Mouse (Mus musculus): ENCODE results near the gene Klhl9. TPM values are rescaled to one million over a fixed set of nuclear protein-coding genes. Genes with fewer than 3 reads are reported as not detected.
"Not testable (repeated sequence)": the region's sequence is repeated elsewhere in the genome, so short reads cannot be mapped to it uniquely, and the experiment has no call there.

Gene Klhl9
- polyA plus RNA-seq, 1 experiment, result 8.4 TPM

DNA sequence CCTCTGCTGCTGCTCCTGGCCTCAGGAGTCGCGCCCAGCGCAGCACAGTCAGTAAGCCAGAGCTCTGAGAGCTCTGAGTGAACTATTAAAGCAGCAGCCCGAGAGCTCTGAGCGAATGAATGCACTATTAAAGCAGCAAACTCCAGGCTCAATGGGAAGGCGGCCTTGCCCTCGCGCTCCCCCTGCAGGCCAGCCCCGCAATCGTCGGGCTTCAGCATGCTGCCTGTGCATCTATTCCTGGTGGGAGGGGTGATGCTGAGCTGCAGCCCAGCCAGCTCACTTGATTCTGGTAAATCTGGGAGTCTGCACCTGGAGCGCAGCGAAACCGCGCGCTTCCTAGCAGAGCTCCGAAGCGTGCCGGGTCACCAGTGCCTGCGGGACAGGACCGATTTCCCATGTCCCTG, 35.4 kb upstream of the Klhl9 start:
- peak; percentile 60; the same call in 1 of the 2 replicates for TF ChIP-seq CTCF (IDR thresholded peaks at IDR 0.05; ENCODE audit: extremely low read depth, insufficient read depth, insufficient read length, insufficient replicate concordance)
- WGBS, result 1% methylated on average over 21 of the region's 21 CpGs
- peak overlapping the region; percentile 97 for H3K27ac ChIP-seq (ENCODE audit: insufficient read depth, low read length)

DNA sequence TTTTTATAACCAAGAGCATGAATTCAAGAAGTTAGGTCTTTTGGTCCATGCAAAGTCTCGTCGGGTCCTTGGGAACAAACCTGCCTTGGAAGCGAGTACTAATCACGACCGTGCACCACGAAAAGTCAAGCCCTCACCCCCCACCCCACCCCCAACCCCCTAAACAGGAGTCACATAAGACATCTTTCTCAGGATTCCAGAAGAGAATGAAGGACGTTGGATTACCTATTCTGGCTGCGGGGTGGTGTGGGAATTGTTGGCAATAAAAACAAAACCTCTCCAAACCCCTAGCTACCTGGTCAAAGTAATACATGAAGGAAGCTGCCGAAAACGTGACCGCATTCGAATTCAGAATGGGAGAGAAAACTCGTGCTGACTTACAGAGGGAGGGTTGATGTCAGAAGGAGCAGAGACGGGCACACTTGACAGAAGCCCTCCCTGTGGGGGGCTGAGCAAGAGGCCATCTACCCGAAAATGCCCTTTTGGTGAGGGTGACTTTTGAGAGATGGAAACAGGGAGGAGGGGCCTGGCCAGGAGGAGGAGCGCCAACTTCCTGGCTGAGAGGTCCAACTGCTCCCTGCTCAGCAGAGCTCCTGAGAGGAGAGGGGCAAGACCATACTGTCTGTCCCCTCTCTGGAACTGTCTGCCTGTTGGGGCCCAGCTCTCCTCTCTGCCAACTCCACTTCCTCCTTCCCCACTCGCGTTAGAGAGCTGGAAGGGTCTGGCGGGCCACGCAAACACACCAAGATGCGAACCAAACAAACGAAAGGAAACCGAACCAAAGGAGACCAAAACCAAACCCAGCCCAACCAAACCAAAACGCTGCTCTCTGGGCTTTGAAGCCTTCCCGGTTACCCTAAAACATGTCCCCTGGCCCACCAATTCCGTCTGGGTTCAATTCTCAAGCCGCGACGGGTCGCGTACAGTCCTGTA, 34.6 kb upstream of the Klhl9 start:
- not testable (repeated sequence) for H3K36me3 ChIP-seq (ENCODE audit: control insufficient read depth, insufficient read depth, low read length); H3K27me3 ChIP-seq (ENCODE audit: control insufficient read depth, insufficient read depth, low read length); H3K4me1 ChIP-seq (ENCODE audit: control insufficient read depth, insufficient read depth, insufficient read length)
- Histone ChIP-seq H3K27ac (ENCODE audit: insufficient read depth, low read length) (peak overlapping the region; percentile 97), H3K4me3 (ENCODE audit: extremely low read depth, insufficient read depth, insufficient read length) (peak overlapping the region; percentile 83)
- WGBS, result 7% methylated on average over 29 of the region's 31 CpGs
- peak in 1 of 2 experiments; percentile 32 for DNase-seq (ENCODE audit: low read depth in 1 of 2, low spot score in 2 of 2)

More for the DNA sequence above, 35.4 kb upstream of the Klhl9 start:
- not testable (repeated sequence) for H3K27me3 ChIP-seq (ENCODE audit: control insufficient read depth, insufficient read depth, low read length); H3K36me3 ChIP-seq (ENCODE audit: control insufficient read depth, insufficient read depth, low read length); H3K4me1 ChIP-seq (ENCODE audit: control insufficient read depth, insufficient read depth, insufficient read length)
- H3K4me3 ChIP-seq (ENCODE audit: extremely low read depth, insufficient read depth, insufficient read length), result peak overlapping the region; percentile 83; the same call in 1 of the 2 replicates
- DNase-seq (ENCODE audit: low read depth in 1 of 2, low spot score in 2 of 2), result peak; percentile 80 to 81

DNA sequence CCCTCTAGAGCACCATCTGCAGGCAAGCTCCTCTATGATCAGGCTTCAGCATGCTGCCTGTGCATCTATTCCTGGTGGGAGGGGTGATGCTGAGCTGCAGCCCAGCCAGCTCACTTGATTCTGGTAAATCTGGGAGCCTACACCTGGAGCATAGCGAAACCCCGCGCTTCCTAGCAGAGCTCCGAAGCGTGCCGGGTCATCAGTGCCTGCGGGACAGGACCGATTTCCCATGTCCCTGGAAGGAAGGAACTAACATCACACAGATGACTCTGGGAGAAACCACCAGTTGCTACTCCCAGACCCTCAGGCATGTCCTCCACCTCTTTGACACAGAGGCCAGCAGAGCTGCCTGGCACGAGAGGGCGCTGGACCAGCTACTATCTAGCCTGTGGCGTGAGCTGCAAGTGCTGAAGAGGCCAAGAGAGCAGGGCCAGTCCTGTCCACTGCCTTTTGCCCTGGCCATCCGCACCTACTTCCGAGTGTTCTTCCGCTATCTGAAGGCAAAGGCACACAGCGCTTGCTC, 32.6 kb upstream of the Klhl9 start, which contains the start of gene Gm13271:
Gene Gm13271 (plus strand): TSS at position 51 of the 523 bp plus-strand sequence.
- H3K27ac ChIP-seq (ENCODE audit: insufficient read depth, low read length); H3K36me3 ChIP-seq (ENCODE audit: control insufficient read depth, insufficient read depth, low read length); H3K4me3 ChIP-seq (ENCODE audit: extremely low read depth, insufficient read depth, insufficient read length); H3K4me1 ChIP-seq (ENCODE audit: control insufficient read depth, insufficient read depth, insufficient read length); H3K27me3 ChIP-seq (ENCODE audit: control insufficient read depth, insufficient read depth, low read length): not testable (repeated sequence)
- DNase-seq (ENCODE audit: low read depth in 1 of 2, low spot score in 2 of 2), result peak in 1 of 2 experiments; percentile 70
- WGBS, result 94% methylated on average over 15 of the region's 15 CpGs

- Histone ChIP-seq H3K4me1 (ENCODE audit: control insufficient read depth, insufficient read depth, insufficient read length) (no peaks in the 10 kb centered on the region), H3K4me3 (ENCODE audit: extremely low read depth, insufficient read depth, insufficient read length) (no peak overlapping the region), H3K27me3 (ENCODE audit: control insufficient read depth, insufficient read depth, low read length) (no peaks in the 10 kb centered on the region), H3K27ac (ENCODE audit: insufficient read depth, low read length) (no peak overlapping the region), H3K36me3 (ENCODE audit: control insufficient read depth, insufficient read depth, low read length) (no peaks in the 10 kb centered on the region)
- TF ChIP-seq CTCF (IDR thresholded peaks at IDR 0.05; ENCODE audit: extremely low read depth, insufficient read depth, insufficient read length, insufficient replicate concordance), result no peak
- TF ChIP-seq POLR2A (IDR thresholded peaks at IDR 0.05; ENCODE audit: low read depth, low read length), result no peak
- DNase-seq (ENCODE audit: low read depth in 1 of 2, low spot score in 2 of 2), result no peak
- WGBS, result 89% methylated on average over 6 of the region's 6 CpGs
Observed at GRCm38 (mm10) chr4:88749926-88750325, 27.7 kb upstream of the Klhl9 start.

DNA sequence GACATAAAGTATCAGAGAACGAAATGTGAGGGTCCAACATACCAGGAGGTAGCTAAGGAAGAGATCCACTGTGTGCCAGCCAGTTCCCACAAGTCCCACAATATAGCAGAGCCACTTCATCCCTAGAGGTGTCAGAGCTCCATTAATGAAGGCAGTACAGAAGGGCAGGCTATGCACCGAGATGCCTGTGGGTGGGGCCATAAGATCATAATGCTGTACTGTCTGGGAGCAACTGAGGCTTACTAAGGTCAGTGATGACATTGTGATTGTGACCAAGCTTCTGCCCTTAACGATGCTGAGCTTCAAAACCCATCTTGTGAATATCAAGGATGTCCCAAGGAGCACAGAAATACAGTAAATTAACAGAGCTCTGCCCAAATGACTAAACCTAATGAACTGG, 21.9 kb upstream of the Klhl9 start:
- Histone ChIP-seq H3K4me3 (ENCODE audit: extremely low read depth, insufficient read depth, insufficient read length) (no peak overlapping the region), H3K36me3 (ENCODE audit: control insufficient read depth, insufficient read depth, low read length) (no peaks in the 10 kb centered on the region), H3K27me3 (ENCODE audit: control insufficient read depth, insufficient read depth, low read length) (no peaks in the 10 kb centered on the region), H3K27ac (ENCODE audit: insufficient read depth, low read length) (no peak overlapping the region), H3K4me1 (ENCODE audit: control insufficient read depth, insufficient read depth, insufficient read length) (no peaks in the 10 kb centered on the region; the same call in 1 of the 2 replicates)
- no peak for DNase-seq (ENCODE audit: low read depth in 1 of 2, low spot score in 2 of 2)
- TF ChIP-seq POLR2A (IDR thresholded peaks at IDR 0.05; ENCODE audit: low read depth, low read length) (no peak), CTCF (IDR thresholded peaks at IDR 0.05; ENCODE audit: extremely low read depth, insufficient read depth, insufficient read length, insufficient replicate concordance) (no peak)
- WGBS, result 85% methylated on average over 3 of the region's 3 CpGs

DNA sequence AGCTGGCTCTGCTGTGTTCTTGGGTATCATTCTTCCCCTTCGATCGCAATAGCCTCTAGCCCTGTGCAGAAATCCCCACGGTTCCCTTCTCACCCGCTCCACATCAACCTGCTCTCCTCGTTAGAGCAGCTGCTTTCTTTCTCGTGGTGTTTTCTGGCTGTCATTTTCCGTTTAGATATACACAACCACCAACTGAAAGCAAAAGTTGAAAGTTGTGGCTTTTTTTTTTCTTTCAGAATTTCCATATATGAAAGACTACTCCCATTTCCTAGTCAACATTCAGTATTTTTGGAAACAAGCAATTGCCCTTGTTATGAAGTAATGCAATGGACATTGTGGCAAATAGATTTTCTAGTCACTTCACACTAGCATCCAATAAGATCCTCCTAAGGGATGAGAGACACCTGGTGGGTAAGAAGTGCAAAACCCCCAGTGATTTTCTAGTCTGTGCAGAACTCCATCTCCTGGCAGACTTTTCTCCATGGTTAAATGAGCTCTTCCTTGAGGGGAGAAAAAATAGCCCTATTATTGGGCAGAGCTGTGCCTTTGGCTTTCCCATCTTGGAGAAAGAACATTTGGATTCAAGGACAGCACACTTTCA, 20.6 kb upstream of the Klhl9 start:
- Histone ChIP-seq H3K4me3 (ENCODE audit: extremely low read depth, insufficient read depth, insufficient read length) (no peak overlapping the region), H3K27ac (ENCODE audit: insufficient read depth, low read length) (no peak overlapping the region)
- 18% methylated on average over 7 of the region's 7 CpGs for WGBS

DNA sequence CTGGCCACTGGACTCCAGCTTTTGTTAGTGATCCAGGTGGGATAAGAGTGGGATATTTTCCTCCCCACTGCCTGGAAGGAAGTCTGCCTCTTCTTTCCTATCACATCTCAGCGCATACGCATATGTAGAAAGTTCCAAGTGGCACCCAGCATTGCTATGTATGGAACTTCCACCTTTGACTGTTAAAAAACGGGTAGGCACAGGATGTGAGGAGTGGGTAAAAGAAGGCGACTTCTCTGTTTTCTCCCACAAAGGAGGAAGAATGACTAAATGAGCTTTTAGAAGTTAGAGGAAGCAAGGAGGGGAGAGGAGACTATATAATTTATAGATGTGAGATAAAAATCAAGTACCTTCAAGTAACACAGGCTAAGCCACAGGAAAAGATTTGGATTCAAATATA, 19.2 kb upstream of the Klhl9 start:
- DNase-seq (ENCODE audit: low read depth in 1 of 2, low spot score in 2 of 2), result no peak
- Histone ChIP-seq H3K4me3 (ENCODE audit: extremely low read depth, insufficient read depth, insufficient read length) (no peak overlapping the region), H3K36me3 (ENCODE audit: control insufficient read depth, insufficient read depth, low read length) (no peaks in the 10 kb centered on the region), H3K27ac (ENCODE audit: insufficient read depth, low read length) (no peak overlapping the region), H3K27me3 (ENCODE audit: control insufficient read depth, insufficient read depth, low read length) (no peaks in the 10 kb centered on the region), H3K4me1 (ENCODE audit: control insufficient read depth, insufficient read depth, insufficient read length) (no peaks in the 10 kb centered on the region; the same call in 1 of the 2 replicates)
- 30% methylated on average over 4 of the region's 4 CpGs for WGBS
- TF ChIP-seq CTCF (IDR thresholded peaks at IDR 0.05; ENCODE audit: extremely low read depth, insufficient read depth, insufficient read length, insufficient replicate concordance), result no peak
- TF ChIP-seq POLR2A (IDR thresholded peaks at IDR 0.05; ENCODE audit: low read depth, low read length), result no peak

More for the DNA sequence above, 20.6 kb upstream of the Klhl9 start:
- Histone ChIP-seq H3K27me3 (ENCODE audit: control insufficient read depth, insufficient read depth, low read length) (no peaks in the 10 kb centered on the region), H3K4me1 (ENCODE audit: control insufficient read depth, insufficient read depth, insufficient read length) (no peaks in the 10 kb centered on the region; the same call in 1 of the 2 replicates), H3K36me3 (ENCODE audit: control insufficient read depth, insufficient read depth, low read length) (no peaks in the 10 kb centered on the region)
- DNase-seq (ENCODE audit: low read depth in 1 of 2, low spot score in 2 of 2), result no peak
- no peak for TF ChIP-seq POLR2A (IDR thresholded peaks at IDR 0.05; ENCODE audit: low read depth, low read length)
